Mouse (Mus musculus): Measurements from ENCODE around the gene Atp8b5.

Atp8b5 gene

DNA sequence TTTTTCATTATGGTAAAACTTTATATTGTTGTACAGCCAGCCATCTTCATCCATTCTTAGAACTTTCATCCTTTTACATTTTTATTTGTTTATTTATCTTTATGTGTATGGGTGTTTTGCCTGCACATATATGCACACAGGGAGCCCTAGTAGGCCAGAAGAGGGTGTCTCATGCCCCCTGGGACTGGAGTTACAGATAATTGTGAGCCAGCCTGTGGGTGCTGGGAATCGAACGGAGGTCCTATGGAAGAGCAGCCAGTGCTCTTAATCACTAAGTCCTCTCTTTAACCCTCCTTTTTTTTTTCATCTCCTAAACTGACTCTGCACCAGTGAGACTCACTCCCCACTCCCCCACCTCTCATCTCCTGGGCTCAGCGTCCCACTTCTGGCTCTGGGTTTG lies 117.6 kb downstream of the Atp8b5 start:
- no peak for DNase-seq

GRCm38 (mm10) chr4:43386932-43387331 lies 120.0 kb downstream of the Atp8b5 start:
- DNase-seq: no peak

DNA sequence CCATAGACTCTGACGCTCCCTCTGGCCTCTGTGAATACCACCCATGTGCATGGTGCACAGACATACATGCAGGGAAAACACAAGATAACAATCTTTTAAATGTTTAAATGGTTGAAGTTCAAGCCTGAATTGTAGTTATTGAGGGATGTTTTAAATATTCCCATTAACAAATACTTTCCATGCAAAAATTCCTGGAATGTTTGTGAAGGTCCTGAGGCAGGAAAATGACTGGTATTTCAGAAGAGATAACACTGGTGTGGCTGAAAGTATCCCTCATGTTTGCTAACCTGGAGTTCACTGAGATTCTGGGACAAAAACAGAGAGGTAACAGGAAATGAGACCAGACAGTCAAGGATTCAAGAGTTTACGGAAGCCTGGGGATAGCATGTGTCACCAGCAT lies 122.4 kb downstream of the Atp8b5 start:
- DNase-seq: no peak

- DNase-seq: peak; percentile 45
These were observed 123.0 kb downstream of the Atp8b5 start for GRCm38 (mm10) chr4:43389845-43390440.

GRCm38 (mm10) chr4:43391521-43392050 lies 124.6 kb downstream of the Atp8b5 start:
- no peak for DNase-seq

- DNase-seq: no peak
These were observed 127.5 kb downstream of the Atp8b5 start for GRCm38 (mm10) chr4:43394345-43394891.

DNA sequence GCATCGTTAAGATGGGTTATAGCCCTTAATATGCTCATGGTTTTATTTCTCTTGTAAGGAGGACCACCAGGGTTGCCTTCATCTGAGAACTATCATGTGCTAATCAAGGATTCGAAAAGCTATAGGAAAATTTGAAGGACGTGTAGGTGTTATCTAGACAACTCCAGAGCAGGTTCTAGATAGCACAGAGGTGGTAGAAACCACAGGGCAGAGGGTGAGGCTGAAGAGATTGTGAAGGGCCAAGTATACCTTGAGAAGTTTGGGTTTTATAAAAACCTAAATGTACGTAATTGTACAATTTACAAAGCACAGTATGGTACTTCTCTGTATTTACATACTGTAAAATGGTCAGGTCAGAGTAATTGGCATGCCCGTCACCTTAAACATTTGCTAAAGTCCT lies 128.2 kb downstream of the Atp8b5 start:
- DNase-seq: no peak

GRCm38 (mm10) chr4:43395836-43396235 lies 128.9 kb downstream of the Atp8b5 start:
- DNase-seq: no peak

DNA sequence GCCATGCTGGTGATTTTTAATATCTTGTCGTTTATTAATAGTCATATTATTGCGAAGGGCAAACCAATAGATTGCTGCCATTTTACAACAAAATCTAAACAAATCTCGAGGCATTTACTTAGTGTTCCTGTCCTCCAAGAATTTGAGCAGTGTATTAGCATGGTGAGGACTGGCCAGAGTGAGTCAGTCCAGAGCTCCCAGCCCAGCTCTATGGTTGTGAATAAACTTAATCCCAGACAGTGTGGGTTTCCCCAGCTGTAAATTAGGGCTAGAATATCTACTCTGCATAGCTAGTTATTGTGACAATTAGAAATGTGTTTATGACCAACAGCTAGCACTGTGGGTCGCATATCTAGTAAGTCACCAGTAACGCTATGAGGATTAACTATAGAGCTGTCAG lies 129.4 kb downstream of the Atp8b5 start:
- no peak for DNase-seq

GRCm38 (mm10) chr4:43398014-43398413 lies 131.1 kb downstream of the Atp8b5 start:
- peak; percentile 35 for DNase-seq

DNA sequence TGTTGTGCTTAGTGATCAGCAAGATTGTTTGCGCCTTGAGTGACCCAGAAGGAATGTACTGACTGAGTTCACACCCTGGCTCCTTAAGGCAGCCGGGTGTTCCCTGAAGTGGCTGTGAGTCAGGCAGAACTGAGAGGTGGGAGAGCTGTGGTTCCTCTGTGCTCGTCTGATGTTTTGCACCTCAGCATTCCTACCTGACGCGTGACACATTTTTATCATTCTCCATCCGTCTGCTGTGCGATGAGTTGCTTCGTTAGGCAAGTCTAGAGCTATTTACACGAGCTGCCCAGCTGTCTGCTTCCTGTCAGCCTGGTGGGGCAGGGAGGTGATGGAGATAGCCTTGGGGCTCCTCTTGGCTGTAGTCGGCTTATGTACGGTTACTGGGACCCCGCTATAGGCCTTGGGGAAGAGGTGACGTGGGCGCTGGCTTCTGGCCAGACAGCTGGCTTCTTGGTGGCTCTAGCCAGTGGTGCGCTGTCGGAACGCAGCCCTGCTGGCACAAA lies 131.9 kb downstream of the Atp8b5 start:
- DNase-seq: peak; percentile 76

- DNase-seq: peak; percentile 21
These were observed 132.6 kb downstream of the Atp8b5 start for GRCm38 (mm10) chr4:43399391-43400131.

- DNase-seq: peak; percentile 63
These were observed 134.0 kb downstream of the Atp8b5 start for GRCm38 (mm10) chr4:43400976-43401375.

- no peak for DNase-seq
These were observed 134.5 kb downstream of the Atp8b5 start for GRCm38 (mm10) chr4:43401486-43401885.

DNA sequence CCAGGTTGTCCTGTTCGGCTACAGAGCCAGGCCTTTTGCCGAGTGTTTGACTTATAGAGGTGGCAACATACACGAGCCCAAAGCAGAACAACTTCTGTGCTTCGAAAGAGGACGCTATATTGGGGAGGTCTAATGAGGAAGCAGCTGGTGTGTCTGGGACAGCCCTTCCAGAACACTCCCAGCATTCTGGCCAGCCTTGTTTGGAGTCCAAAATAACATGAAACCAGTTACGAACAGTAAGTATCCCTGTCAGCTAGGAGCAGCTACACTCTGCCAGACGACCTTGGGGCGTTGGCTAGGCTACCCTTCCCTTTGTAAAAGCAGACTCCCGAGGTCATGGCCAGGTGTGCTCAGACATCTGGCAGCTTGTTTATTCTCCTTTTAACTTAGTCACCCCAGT lies 135.3 kb downstream of the Atp8b5 start:
- no peak for DNase-seq

DNA sequence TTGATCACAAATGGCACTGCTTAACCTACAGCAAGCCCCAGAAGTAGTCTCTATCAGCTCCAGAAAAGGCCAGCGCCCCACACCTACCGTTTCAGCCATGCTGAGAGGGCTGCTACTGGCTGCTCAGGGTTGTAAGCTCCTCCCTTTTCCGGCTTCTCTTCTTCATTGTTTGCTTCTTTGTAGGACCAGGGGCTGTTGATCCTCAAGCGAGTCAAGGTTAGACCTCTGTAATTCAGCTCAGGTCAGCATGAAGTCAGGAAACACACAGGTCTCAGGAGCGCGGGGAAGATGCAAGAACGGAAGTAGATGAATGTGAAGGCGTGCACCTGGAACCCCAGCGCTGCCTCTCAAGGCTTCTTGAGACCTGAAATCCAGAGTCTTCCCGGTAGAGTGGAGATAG lies 137.7 kb downstream of the Atp8b5 start:
- DNase-seq: no peak

GRCm38 (mm10) chr4:43406162-43406971 lies 139.4 kb downstream of the Atp8b5 start:
- DNase-seq: peak; percentile 93

- DNase-seq: peak; percentile 55
These were observed 140.3 kb downstream of the Atp8b5 start for GRCm38 (mm10) chr4:43407071-43407920.

DNA sequence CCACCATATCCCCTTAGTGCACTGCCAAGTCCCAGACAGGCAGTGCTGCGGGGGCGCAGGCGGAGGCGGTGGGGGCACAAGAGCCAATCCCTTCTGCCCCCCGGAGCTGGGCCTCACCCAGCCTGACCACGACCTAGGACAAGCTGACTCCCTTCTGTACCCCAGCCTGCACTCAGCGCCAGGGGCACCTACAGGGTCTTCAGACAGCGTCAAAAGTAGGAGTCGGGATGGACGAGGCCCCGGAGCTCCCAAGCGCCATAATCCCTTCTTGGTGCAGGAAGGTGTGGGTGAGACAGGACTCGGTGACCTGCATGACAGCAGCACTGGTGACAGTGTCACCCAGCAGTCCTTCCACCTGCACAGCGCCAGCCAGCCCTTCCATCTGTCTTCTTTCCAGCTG lies 147.8 kb downstream of the Atp8b5 start:
- DNase-seq: no peak

GRCm38 (mm10) chr4:43415221-43416070 lies 148.5 kb downstream of the Atp8b5 start:
- DNase-seq: no peak

GRCm38 (mm10) chr4:43416071-43416490 lies 149.1 kb downstream of the Atp8b5 start:
- no peak for DNase-seq
